ENCODE assay signal across 12 mouse cellular contexts in genomic region chr15:97727048-97727447, GRCm38 (mm10). TPM values are rescaled to one million over a fixed set of nuclear protein-coding genes. Genes with fewer than 3 reads are reported as not detected.
DNase-seq lines count a peak whose midpoint lies in the region; ATAC-seq and TF ChIP-seq lines count a peak whose summit lies in the region.
"Had no signal": no experiment of that assay in that cellular context is flagged by ENCODE, and none has a peak within 500 bp of the region (broad histone marks: within the 10 kb centered on the region; RNA-seq: fewer than 3 reads in every experiment).

No protein-coding gene starts in this region.

- 70% methylated on average over 8 of the region's 8 CpGs for WGBS in heart, embryonic 11.5 days (ENCODE audit: insufficient replicate concordance)
- WGBS in heart, embryonic 16.5 days = 66% methylated on average over 8 of the region's 8 CpGs
- WGBS in liver, embryonic 12.5 days (ENCODE audit: insufficient replicate concordance) = 52% methylated on average over 8 of the region's 8 CpGs

- H3K9me3 ChIP-seq in heart, embryonic 11.5 days (replicated peaks; ENCODE audit: control insufficient read depth, low read length) = no peaks in the 10 kb centered on the region
- H3K9me3 ChIP-seq in heart, embryonic 16.5 days (replicated peaks; ENCODE audit: control insufficient read depth, low read length) = no peaks in the 10 kb centered on the region
- H3K9me3 ChIP-seq in liver, embryonic 12.5 days (replicated peaks) = no peaks in the 10 kb centered on the region
- H3K9me3 ChIP-seq: embryonic facial prominence, embryonic 15.5 days; liver, embryonic 15.5 days had no signal

- no peaks in the 10 kb centered on the region for H3K79me2 ChIP-seq in myocyte (ENCODE audit: control insufficient read depth, insufficient read depth)

- ATAC-seq in heart, embryonic 11.5 days (replicated peaks; ENCODE audit: insufficient number of reproducible peaks, low FRiP score, low TSS enrichment) = no peak
- no peak for ATAC-seq in heart, embryonic 16.5 days (replicated peaks; ENCODE audit: extremely low read depth, insufficient read depth, low FRiP score)
- no peak for ATAC-seq in liver, embryonic 12.5 days

- H3ac ChIP-seq in myocyte (ENCODE audit: control insufficient read depth, insufficient read length) = no peak overlapping the region

- no peaks in the 10 kb centered on the region for H3K36me3 ChIP-seq in heart, embryonic 11.5 days (ENCODE audit: control insufficient read depth, insufficient read depth, low read length)
- no peaks in the 10 kb centered on the region for H3K36me3 ChIP-seq in heart, embryonic 16.5 days (ENCODE audit: control insufficient read depth, insufficient read depth)
- H3K36me3 ChIP-seq in myocyte (ENCODE audit: control insufficient read depth, insufficient read depth) = no peaks in the 10 kb centered on the region
- no peaks in the 10 kb centered on the region for H3K36me3 ChIP-seq in liver, embryonic 12.5 days
- H3K36me3 ChIP-seq: embryonic facial prominence, embryonic 15.5 days; liver, embryonic 15.5 days had no signal

- intact Hi-C loops in left cerebral cortex, adult 2 months (cut with DNase I) = loop anchor here (5.0 kb wide), 1 partner anchor 295 kb away; no protein-coding TSS in a partner anchor

- H3K9ac ChIP-seq in heart, embryonic 11.5 days (ENCODE audit: low read depth, low read length) = no peak overlapping the region
- no peak overlapping the region for H3K9ac ChIP-seq in heart, embryonic 16.5 days (ENCODE audit: low read length)
- no peak overlapping the region for H3K9ac ChIP-seq in liver, embryonic 12.5 days
- H3K9ac ChIP-seq: embryonic facial prominence, embryonic 15.5 days; liver, embryonic 15.5 days had no signal

- H3K4me1 ChIP-seq in heart, embryonic 11.5 days (ENCODE audit: control insufficient read depth, insufficient read depth, low read length) = no peaks in the 10 kb centered on the region
- no peaks in the 10 kb centered on the region for H3K4me1 ChIP-seq in heart, embryonic 16.5 days (ENCODE audit: control insufficient read depth, insufficient read depth, low read length)
- H3K4me1 ChIP-seq in liver, embryonic 12.5 days = no peaks in the 10 kb centered on the region
- H3K4me1 ChIP-seq: liver, embryonic 15.5 days had no signal

- H3K4me2 ChIP-seq in heart, embryonic 11.5 days = no peak overlapping the region
- H3K4me2 ChIP-seq in heart, embryonic 16.5 days (ENCODE audit: low read depth, low read length) = no peak overlapping the region
- peak overlapping the region; percentile 55 for H3K4me2 ChIP-seq in myocyte (ENCODE audit: low read depth)
- H3K4me2 ChIP-seq in liver, embryonic 12.5 days = no peak overlapping the region
- H3K4me2 ChIP-seq: embryonic facial prominence, embryonic 15.5 days; liver, embryonic 15.5 days had no signal

- H3K27me3 ChIP-seq in heart, embryonic 11.5 days (ENCODE audit: control insufficient read depth, insufficient read depth, low read length) = no peaks in the 10 kb centered on the region
- H3K27me3 ChIP-seq in heart, embryonic 16.5 days (ENCODE audit: control insufficient read depth, insufficient read depth, low read length) = no peaks in the 10 kb centered on the region
- peaks cover 18% of the 10 kb centered on the region for H3K27me3 ChIP-seq in myocyte (ENCODE audit: control insufficient read depth, insufficient read depth, insufficient read length)
- peaks cover 24% of the 10 kb centered on the region for H3K27me3 ChIP-seq in liver, embryonic 12.5 days (replicated peaks)
- H3K27me3 ChIP-seq: embryonic facial prominence, embryonic 15.5 days had no signal

- TF ChIP-seq POLR2A in myocyte (IDR thresholded peaks at IDR 0.05; ENCODE audit: insufficient read length, low read depth) = no peak

- H3K4me3 ChIP-seq in heart, embryonic 11.5 days (ENCODE audit: low read depth, low read length) = no peak overlapping the region
- no peak overlapping the region for H3K4me3 ChIP-seq in heart, embryonic 16.5 days (ENCODE audit: low read length)
- H3K4me3 ChIP-seq in myocyte = no peak overlapping the region
- no peak overlapping the region for H3K4me3 ChIP-seq in left cerebral cortex, adult 2 months
- H3K4me3 ChIP-seq in liver, embryonic 12.5 days = no peak overlapping the region
- H3K4me3 ChIP-seq: embryonic facial prominence, embryonic 15.5 days; liver, embryonic 15.5 days had no signal

- no peak for TF ChIP-seq CTCF in left cerebral cortex, adult 2 months (IDR thresholded peaks at IDR 0.05)

- peak; percentile 66 to 74 for DNase-seq in heart, adult 18-20 months
- DNase-seq in 416B (ENCODE audit: low read depth) = peak; percentile 92
- DNase-seq in left cerebral cortex, adult 2 months (ENCODE audit: extremely low spot score in 1 of 2, low spot score in 2 of 2) = no peak
- DNase-seq in spleen, postnatal 36 days (ENCODE audit: low spot score in 2 of 2) = no peak
- DNase-seq: right cerebral cortex, postnatal 4 days had no signal

- H3K27ac ChIP-seq in heart, embryonic 11.5 days (ENCODE audit: low read depth, low read length) = no peak overlapping the region
- H3K27ac ChIP-seq in heart, embryonic 16.5 days (ENCODE audit: low read length) = peak overlapping the region; percentile 40; the same call in 1 of the 2 replicates
- H3K27ac ChIP-seq in left cerebral cortex, adult 2 months = no peak overlapping the region
- no peak overlapping the region for H3K27ac ChIP-seq in liver, embryonic 12.5 days
- H3K27ac ChIP-seq: embryonic facial prominence, embryonic 15.5 days; liver, embryonic 15.5 days had no signal

TF ChIP-seq in myocyte, 11 proteins besides CTCF, POLR2A, EP300 and RAD21:
- TF ChIP-seq E2F4 (IDR thresholded peaks at IDR 0.05; ENCODE audit: insufficient read depth) = no peak
- TF ChIP-seq POLR2AphosphoS2 (IDR thresholded peaks at IDR 0.05; ENCODE audit: insufficient read length, low read depth) = no peak
- peak in 1 of 3 experiments; percentile 7 for TF ChIP-seq MYOG (IDR thresholded peaks at IDR 0.05; ENCODE audit: control insufficient read depth in 1 of 3, insufficient read depth in 1 of 3, insufficient read length in 2 of 3, low read depth in 2 of 3)
- TF ChIP-seq SRF (IDR thresholded peaks at IDR 0.05; ENCODE audit: control insufficient read depth, insufficient read length, low read depth) = no peak
- TF ChIP-seq MYOD1 (IDR thresholded peaks at IDR 0.05; ENCODE audit: control insufficient read depth in 1 of 3, insufficient read length in 2 of 3, low read depth in 2 of 3) = no peak
- TF ChIP-seq REST (IDR thresholded peaks at IDR 0.05; ENCODE audit: insufficient read depth, insufficient read length) = no peak
- no peak for TF ChIP-seq MAX (IDR thresholded peaks at IDR 0.05; ENCODE audit: low read depth)
- peak; percentile 52 for TF ChIP-seq USF1 (IDR thresholded peaks at IDR 0.05; ENCODE audit: low read depth)
- TF ChIP-seq CEBPB (IDR thresholded peaks at IDR 0.05; ENCODE audit: insufficient read depth, poor library complexity, severe bottlenecking) = peak; percentile 74
- TF ChIP-seq TCF3 (IDR thresholded peaks at IDR 0.05; ENCODE audit: insufficient read length, low read depth) = no peak
- TF ChIP-seq TCF12 (IDR thresholded peaks at IDR 0.05; ENCODE audit: insufficient read depth, poor library complexity, severe bottlenecking) = no peak

RNA-seq across cellular contexts. Expression of gene Endou, which starts 4.1 kb away (rescaled TPM):
- 1 to 10 TPM; 1.3 to 1.8 TPM for total RNA-seq in heart, adult 18-20 months (2021)
- 0.20 TPM in 1 of 2 replicates, not detected in the other for polyA plus RNA-seq in heart, embryonic 11.5 days (2014; fragmentation: Nextera tagmentation; extraction: Ambion mirVana)
- 2.8 and 9.6 TPM in 2 replicates for polyA plus RNA-seq in heart, embryonic 16.5 days (2015; fragmentation: Nextera tagmentation; extraction: Ambion mirVana)
- polyA plus RNA-seq in myocyte (2012; fragmentation: generic; extraction: Trizol) = 0.01 TPM
- total RNA-seq in left cerebral cortex, adult 2 months (2021) = 1 to 10 TPM; 2.8 to 4.7 TPM
- not detected in 2 replicates for polyA plus RNA-seq in liver, embryonic 12.5 days (2016; fragmentation: Nextera tagmentation; extraction: Ambion mirVana)
- polyA plus RNA-seq: intestine, embryonic 14.5 days had no signal

RNA-seq across cellular contexts. Expression of gene Rpap3, which starts 21.4 kb away (rescaled TPM):
- 10 to 100 TPM; 14.5 to 15.7 TPM for total RNA-seq in heart, adult 18-20 months (2021)
- 30.4 and 30.5 TPM in 2 replicates for polyA plus RNA-seq in heart, embryonic 11.5 days (2014; fragmentation: Nextera tagmentation; extraction: Ambion mirVana)
- 18.1 and 22.9 TPM in 2 replicates for polyA plus RNA-seq in heart, embryonic 16.5 days (2015; fragmentation: Nextera tagmentation; extraction: Ambion mirVana)
- polyA plus RNA-seq in myocyte (2012; fragmentation: generic; extraction: Trizol) = 11.7 TPM
- 10 to 100 TPM; 26.6 to 28.4 TPM for total RNA-seq in left cerebral cortex, adult 2 months (2021)
- 19.5 and 20.0 TPM in 2 replicates for polyA plus RNA-seq in liver, embryonic 12.5 days (2016; fragmentation: Nextera tagmentation; extraction: Ambion mirVana)

RNA-seq across cellular contexts. Expression of gene Rapgef3, which starts 40.7 kb away (rescaled TPM):
- total RNA-seq in heart, adult 18-20 months (2021) = 10 to 100 TPM; 21.8 to 23.3 TPM
- 8.3 and 8.5 TPM in 2 replicates for polyA plus RNA-seq in heart, embryonic 11.5 days (2014; fragmentation: Nextera tagmentation; extraction: Ambion mirVana)
- polyA plus RNA-seq in heart, embryonic 16.5 days (2015; fragmentation: Nextera tagmentation; extraction: Ambion mirVana) = 26.3 and 28.7 TPM in 2 replicates
- polyA plus RNA-seq in myocyte (2012; fragmentation: generic; extraction: Trizol) = 1.2 TPM
- total RNA-seq in left cerebral cortex, adult 2 months (2021) = 10 to 100 TPM; 46.5 to 50.4 TPM
- polyA plus RNA-seq in liver, embryonic 12.5 days (2016; fragmentation: Nextera tagmentation; extraction: Ambion mirVana) = 3.5 and 3.9 TPM in 2 replicates

RNA-seq across cellular contexts. Expression of gene Slc48a1, which starts 51.3 kb away (rescaled TPM):
- 10 to 100 TPM; 57.9 to 69.7 TPM for total RNA-seq in heart, adult 18-20 months (2021)
- polyA plus RNA-seq in heart, embryonic 11.5 days (2014; fragmentation: Nextera tagmentation; extraction: Ambion mirVana) = 45.1 and 51.1 TPM in 2 replicates
- polyA plus RNA-seq in heart, embryonic 16.5 days (2015; fragmentation: Nextera tagmentation; extraction: Ambion mirVana) = 71.0 and 76.0 TPM in 2 replicates
- 52.7 TPM for polyA plus RNA-seq in myocyte (2012; fragmentation: generic; extraction: Trizol)
- total RNA-seq in left cerebral cortex, adult 2 months (2021) = 100 to 1,000 TPM; 157 to 161 TPM
- polyA plus RNA-seq in liver, embryonic 12.5 days (2016; fragmentation: Nextera tagmentation; extraction: Ambion mirVana) = 83.8 and 88.7 TPM in 2 replicates

Comparison
In these comparisons a context has a peak if more than half of its experiments do, and no peak if none do; other contexts are left out.
1. DNase-seq: peak in heart, adult 18-20 months (2 of 2) and 416B (single experiment); none in left cerebral cortex, adult 2 months (0 of 2) and spleen, postnatal 36 days (0 of 2).